Mouse (Mus musculus) bone marrow macrophage, adult 2 months (primary cell): Measurements from ENCODE around the gene Fpr1. TPM values are rescaled to one million over a fixed set of nuclear protein-coding genes. Genes with fewer than 3 reads are reported as not detected.

Experiments used
- H3K27ac ChIP-seq: 2 replicates; pipeline ENCODE4 v1.5.1; 2012; ENCODE audit warnings: low read depth, low read length; ENCODE audit not compliant: insufficient read depth
- H3K4me1 ChIP-seq: 2 replicates; pipeline ENCODE4 v1.6.1; 2012; ENCODE audit warnings: low read length; ENCODE audit not compliant: control insufficient read depth, insufficient read depth
- H3K4me3 ChIP-seq: 2 replicates; pipeline ENCODE4 v1.5.1; 2012; ENCODE audit warnings: mild to moderate bottlenecking, low read length, moderate library complexity; ENCODE audit not compliant: insufficient read depth
- CTCF ChIP-seq: IDR thresholded peaks from 2 replicates; pipeline ENCODE4 v1.5.1; 2012; ENCODE audit warnings: low read depth, mild to moderate bottlenecking, low read length, moderate library complexity
- POLR2A ChIP-seq: IDR thresholded peaks from 2 replicates; pipeline ENCODE4 v1.6.1; 2012; ENCODE audit warnings: mild to moderate bottlenecking, low read depth, low read length, borderline replicate concordance
- polyA plus RNA-seq: library from polyadenylated mRNA; stranded (reverse); fragments of >200 nt; gene quantifications from 2 replicates; pipeline ENCODE4 v1.2.4, GENCODE M21; 2012; ENCODE audit not compliant: missing spikeins, insufficient read depth, insufficient read length

Fpr1 gene
- polyA plus RNA-seq, 1 experiment: 19.5 TPM

DNA sequence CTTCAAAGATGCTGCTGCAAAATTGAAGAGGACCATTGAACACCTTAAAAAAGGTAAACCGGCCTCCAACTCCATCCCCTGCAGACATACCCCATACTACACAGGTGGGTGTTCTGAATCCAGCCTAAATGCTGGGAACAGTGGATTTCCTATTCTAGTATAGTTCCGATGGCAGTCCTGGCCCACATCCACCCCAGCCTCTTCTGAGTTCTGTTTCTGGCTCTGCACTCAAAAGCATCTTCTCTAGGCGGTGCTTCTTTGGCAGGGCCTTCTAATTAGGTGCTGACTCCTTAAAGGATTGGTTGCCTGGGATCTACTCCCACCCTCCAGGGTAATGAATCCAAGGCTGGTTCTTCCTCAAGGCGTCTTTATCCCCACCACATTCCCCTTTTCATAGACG is 47.6 kb downstream of the Fpr1 start:
- TF ChIP-seq POLR2A: no peak
- no peak for TF ChIP-seq CTCF
- no peak overlapping the region for H3K27ac ChIP-seq
- no peak overlapping the region for H3K4me3 ChIP-seq
- H3K4me1 ChIP-seq: peaks cover 16% of the 10 kb centered on the region

- no peak overlapping the region for H3K4me3 ChIP-seq
- H3K27ac ChIP-seq: no peak overlapping the region
- H3K4me1 ChIP-seq: peaks cover 11% of the 10 kb centered on the region
- TF ChIP-seq CTCF: no peak
- no peak for TF ChIP-seq POLR2A
Observed at GRCm38 (mm10) chr17:17834896-17835295, 48.8 kb downstream of the Fpr1 start.

DNA sequence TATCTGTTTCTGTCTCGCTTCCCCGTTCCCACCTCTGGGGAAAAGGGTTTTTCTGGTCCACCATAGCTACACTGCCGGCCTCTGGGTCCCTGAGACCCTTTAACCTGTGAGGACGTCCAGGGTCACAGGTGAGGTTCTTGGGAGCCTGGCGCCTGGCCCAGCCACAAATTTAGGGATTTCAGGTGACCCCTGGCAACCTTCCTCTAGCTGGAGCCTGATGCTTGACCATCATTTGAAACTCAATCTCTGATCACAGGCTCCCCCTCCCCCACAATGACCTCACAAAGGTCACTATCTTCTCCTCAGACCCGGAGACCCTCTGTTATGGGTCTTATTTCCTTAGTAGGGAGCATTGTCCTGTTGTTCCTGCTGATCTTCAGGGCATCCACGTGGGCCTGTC is 53.0 kb downstream of the Fpr1 start:
- no peak overlapping the region for H3K27ac ChIP-seq
- H3K4me1 ChIP-seq: peaks cover 9% of the 10 kb centered on the region
- no peak overlapping the region for H3K4me3 ChIP-seq
- no peak for TF ChIP-seq CTCF
- TF ChIP-seq POLR2A: no peak

- H3K27ac ChIP-seq: no peak overlapping the region
- H3K4me1 ChIP-seq: peaks cover 11% of the 10 kb centered on the region
- no peak overlapping the region for H3K4me3 ChIP-seq
- no peak for TF ChIP-seq POLR2A
- no peak for TF ChIP-seq CTCF
Observed at GRCm38 (mm10) chr17:17829816-17830535, 53.8 kb downstream of the Fpr1 start.

GRCm38 (mm10) chr17:17829052-17829785 is 54.5 kb downstream of the Fpr1 start:
- TF ChIP-seq POLR2A (no peak), CTCF (no peak)
- peaks cover 11% of the 10 kb centered on the region for H3K4me1 ChIP-seq
- H3K4me3 ChIP-seq: no peak overlapping the region
- H3K27ac ChIP-seq: no peak overlapping the region

DNA sequence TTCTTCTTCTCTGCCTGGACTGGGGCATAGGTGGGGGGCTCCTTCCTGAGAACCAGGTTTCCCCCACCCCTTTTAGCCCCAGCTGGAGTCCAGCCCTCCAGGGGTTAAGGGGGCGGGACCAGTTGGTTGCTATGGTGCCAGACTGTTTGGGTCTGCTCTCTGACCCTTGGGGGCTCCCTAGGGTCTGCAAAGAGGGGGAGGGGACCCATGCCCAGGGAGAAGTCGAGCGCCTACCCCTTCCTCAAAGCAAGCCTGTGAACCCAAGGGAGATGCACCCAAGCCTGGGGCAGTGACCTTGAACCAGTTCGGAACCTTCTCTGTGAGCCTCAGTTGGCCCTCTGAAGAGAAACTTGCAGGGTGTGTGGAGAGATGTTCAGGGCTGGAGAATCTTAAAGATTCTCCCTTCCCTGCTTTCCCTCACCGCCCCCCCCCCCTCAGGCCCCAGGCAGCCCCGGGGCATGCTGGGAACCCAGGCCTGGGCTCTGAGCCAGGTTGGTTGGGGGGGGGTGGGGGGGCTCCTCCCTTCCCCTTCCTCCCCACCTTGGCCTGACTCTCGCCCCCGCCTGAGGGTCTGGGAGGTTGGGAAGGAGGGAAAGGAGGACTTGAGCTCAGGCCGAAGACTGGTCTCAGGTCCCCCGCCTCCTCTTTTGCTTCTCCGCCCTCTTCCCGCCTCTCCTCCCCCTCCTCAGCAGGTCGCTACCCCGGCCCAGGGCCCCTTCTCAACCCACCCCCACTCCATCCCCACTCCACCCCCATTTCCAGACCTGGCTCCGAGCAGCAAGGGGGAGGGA is 55.4 kb downstream of the Fpr1 start:
- H3K27ac ChIP-seq: no peak overlapping the region
- H3K4me3 ChIP-seq: peak overlapping the region; percentile 79
- TF ChIP-seq POLR2A: no peak
- TF ChIP-seq CTCF: no peak
- peaks cover 11% of the 10 kb centered on the region for H3K4me1 ChIP-seq

DNA sequence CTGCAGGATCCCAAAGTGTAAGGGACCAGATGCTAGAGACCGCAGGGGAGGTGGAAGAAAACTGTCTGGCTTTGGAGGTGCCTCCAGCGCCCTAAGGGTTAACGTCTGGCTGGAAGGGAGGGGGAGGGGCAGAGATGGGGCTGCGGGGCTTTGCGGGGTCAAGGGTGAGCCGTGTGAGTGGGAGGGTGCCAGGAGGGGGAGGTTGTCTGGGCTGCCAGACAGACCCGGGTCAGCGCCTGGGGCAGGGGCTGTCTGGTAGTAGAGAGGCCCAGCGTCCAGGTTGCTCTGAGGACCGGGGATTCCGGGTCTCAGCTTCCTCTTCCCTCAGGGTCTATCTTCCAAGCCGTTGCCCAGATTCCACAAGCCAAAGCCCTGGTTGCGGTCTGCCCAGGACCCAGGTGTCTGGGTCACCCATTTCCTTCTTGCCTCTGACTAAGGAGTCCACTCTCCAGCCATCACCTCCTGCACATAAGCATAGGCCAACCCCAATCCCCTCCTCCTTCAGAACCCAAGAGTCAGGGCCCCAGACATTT is 56.0 kb downstream of the Fpr1 start:
- H3K27ac ChIP-seq: no peak overlapping the region
- peak overlapping the region; percentile 79 for H3K4me3 ChIP-seq
- TF ChIP-seq POLR2A: no peak
- TF ChIP-seq CTCF: no peak
- peaks cover 11% of the 10 kb centered on the region for H3K4me1 ChIP-seq

GRCm38 (mm10) chr17:17826751-17827657 is 56.7 kb downstream of the Fpr1 start, which contains the start of gene Spaca6:
Gene Spaca6 (plus strand): TSS chr17:17827158.
- no peak within 1 kb of the TSS for H3K27ac ChIP-seq
- peak within 1 kb of the TSS; percentile 79 for H3K4me3 ChIP-seq
- TF ChIP-seq POLR2A (no peak), CTCF (no peak)
- peaks cover 11% of the 10 kb centered on the region for H3K4me1 ChIP-seq

Other genes starting within 250 kb of the Fpr1 start
- gene Vmn2r90, start 180.2 kb downstream of the Fpr1 start, polyA plus RNA-seq: not detected in 2 replicates
- gene Spaca6, start 56.8 kb downstream of the Fpr1 start, polyA plus RNA-seq: 110 and 127 TPM in 2 replicates
- gene Has1, start 28.7 kb downstream of the Fpr1 start, polyA plus RNA-seq: not detected in 2 replicates
- 54.1 and 56.6 TPM in 2 replicates for gene Fpr2, start 3.9 kb upstream of the Fpr1 start, polyA plus RNA-seq
- gene Fpr3, start 3.9 kb upstream of the Fpr1 start, polyA plus RNA-seq: not detected in 2 replicates
- not detected in 2 replicates for gene Fpr-rs4, start 137.8 kb upstream of the Fpr1 start, polyA plus RNA-seq
- gene Vmn2r124, start 165.5 kb upstream of the Fpr1 start, polyA plus RNA-seq: not detected in 2 replicates
- gene Vmn2r91, start 201.1 kb upstream of the Fpr1 start, polyA plus RNA-seq: not detected in 2 replicates